Mouse (Mus musculus) T-helper 2 cell (primary cell): ENCODE measurements around the gene Gtf2f1.
"Not testable (repeated sequence)": the region's sequence is repeated elsewhere in the genome, so short reads cannot be mapped to it uniquely, and the experiment has no call there.

Experiments used
- in situ Hi-C: fragments of 300-600 bp; cut with MboI, MseI; formaldehyde crosslinking; loops from one replicate; pipeline ENCODE4 v1.15.1; 2025; ENCODE audit warnings: high pct_unique_total_duplicates

The Gtf2f1 gene

GRCm38 (mm10) chr17:57011236-57012141 lies at the start of gene Gtf2f1, which contains the start of gene Gm17949:
Gene Gtf2f1, minus strand, starts transcription at chr17:57011288.
Gene Gm17949, plus strand, starts transcription at chr17:57011469.
- in situ Hi-C loops, result no loop called here

GRCm38 (mm10) chr17:57060231-57060801 lies 49.2 kb upstream of the Gtf2f1 start:
- in situ Hi-C loops, result no loop called here

- in situ Hi-C loops, result no loop called here
Observed at GRCm38 (mm10) chr17:57059486-57059977, 48.4 kb upstream of the Gtf2f1 start, which contains the start of gene Slc25a23. Gene Slc25a23, minus strand, starts transcription at chr17:57059863.

GRCm38 (mm10) chr17:57058891-57059485 lies 47.9 kb upstream of the Gtf2f1 start, which contains the start of gene Crb3:
Gene Crb3, plus strand, starts transcription at chr17:57059105.
- in situ Hi-C loops, result no loop called here

DNA sequence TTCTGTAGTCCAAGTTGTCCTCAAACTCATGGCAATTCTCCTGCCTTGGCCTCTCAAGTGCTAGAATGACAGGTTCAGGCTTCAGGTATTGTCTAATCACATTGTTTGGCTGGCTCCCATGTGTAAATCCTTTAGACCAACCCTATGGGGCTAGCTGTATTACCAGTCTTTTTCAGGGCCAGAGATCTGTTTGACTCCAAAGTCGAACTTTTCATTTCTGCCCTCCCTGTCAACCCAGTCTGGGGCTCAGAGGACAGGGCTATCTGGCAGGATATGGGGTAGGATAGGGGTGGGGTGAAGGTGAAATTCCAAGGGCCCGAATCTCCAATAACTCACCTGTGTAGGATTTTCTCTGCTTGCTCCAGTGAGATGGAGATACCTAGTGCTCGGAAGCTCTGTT lies 45.2 kb upstream of the Gtf2f1 start:
- in situ Hi-C loops, result no loop called here

GRCm38 (mm10) chr17:57051679-57052078 lies 40.6 kb upstream of the Gtf2f1 start:
- in situ Hi-C loops, result not testable (repeated sequence)

- in situ Hi-C loops, result no loop called here
Observed at GRCm38 (mm10) chr17:57048816-57049215, 37.7 kb upstream of the Gtf2f1 start.

GRCm38 (mm10) chr17:57047406-57047805 lies 36.3 kb upstream of the Gtf2f1 start:
- in situ Hi-C loops, result no loop called here

- in situ Hi-C loops, result no loop called here
Observed at GRCm38 (mm10) chr17:57041554-57041953, 30.5 kb upstream of the Gtf2f1 start, which contains the start of gene Slc25a41. Gene Slc25a41, minus strand, starts transcription at chr17:57041654.

DNA sequence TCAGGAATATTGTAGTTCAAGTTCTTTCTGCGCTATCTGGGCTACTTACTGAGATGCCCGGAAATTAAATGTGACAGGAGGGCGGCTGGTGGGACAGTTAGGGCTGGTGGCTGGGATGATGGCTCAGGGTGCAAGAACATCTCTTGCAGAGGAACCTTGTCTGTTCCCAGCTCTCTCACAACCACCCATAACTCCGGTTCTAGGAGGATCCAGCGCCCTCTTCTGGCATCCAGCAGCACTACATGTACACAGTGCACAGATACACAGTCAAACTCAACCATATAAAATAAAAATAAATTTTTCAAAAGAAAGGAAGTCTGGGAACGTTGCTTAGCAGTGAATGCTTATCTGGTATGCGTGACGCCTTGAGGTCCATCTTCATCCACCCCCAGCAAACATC lies 27.9 kb upstream of the Gtf2f1 start:
- in situ Hi-C loops, result no loop called here

GRCm38 (mm10) chr17:57032854-57033253 lies 21.8 kb upstream of the Gtf2f1 start:
- in situ Hi-C loops, result loop anchor here (5.0 kb wide), 1 partner anchor 36 kb away; the partner anchor contains the start of gene Alkbh7

DNA sequence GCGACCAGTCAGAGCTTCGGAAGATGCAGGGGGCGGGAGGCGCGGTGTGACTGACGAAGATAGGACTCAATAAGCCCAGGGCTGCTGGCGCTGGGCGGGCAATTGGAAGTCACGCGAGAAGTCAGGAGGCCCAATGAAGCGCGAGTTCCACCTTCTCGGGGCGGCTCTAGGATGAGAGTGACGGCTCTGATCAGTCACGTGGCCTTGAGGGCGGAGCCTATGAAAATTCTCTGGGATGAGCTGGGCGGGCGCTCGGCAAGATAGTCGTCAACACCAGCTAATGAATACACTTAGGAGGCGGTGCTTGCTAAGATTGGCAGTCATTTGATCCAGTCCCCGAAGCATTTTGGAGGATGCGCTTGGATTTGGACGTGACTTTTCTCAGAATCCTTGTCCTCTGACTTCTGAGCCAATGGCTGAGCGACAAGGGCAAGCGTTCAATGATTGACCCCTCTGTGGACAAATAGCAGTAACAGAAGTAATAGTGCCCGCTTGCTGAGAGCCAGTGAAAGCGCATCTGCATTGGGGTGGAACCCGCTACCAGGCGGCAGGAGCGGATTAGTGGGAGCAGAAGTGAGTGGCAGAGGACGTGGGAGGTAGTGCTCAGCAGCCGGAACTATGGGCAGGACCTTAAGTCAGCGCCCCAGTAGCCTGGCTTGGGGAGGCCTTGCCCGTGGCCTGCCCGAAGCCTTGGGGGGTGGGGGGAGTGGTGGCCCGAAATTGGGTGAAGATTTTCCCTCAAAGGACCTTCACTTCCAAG lies 20.8 kb upstream of the Gtf2f1 start:
- in situ Hi-C loops, result loop anchor here (5.0 kb wide), 1 partner anchor 35 kb away; the partner anchor contains the start of gene Alkbh7

- in situ Hi-C loops, result loop anchor here (5.0 kb wide), 1 partner anchor 34 kb away; the partner anchor contains the start of gene Alkbh7
Observed at GRCm38 (mm10) chr17:57030931-57031660, 20.0 kb upstream of the Gtf2f1 start, which contains the start of gene Khsrp. Gene Khsrp, minus strand, starts transcription at chr17:57031522.

- in situ Hi-C loops, result loop anchor here (5.0 kb wide), 1 partner anchor 32 kb away; the partner anchor contains the start of gene Alkbh7
Observed at GRCm38 (mm10) chr17:57029691-57030090, 18.6 kb upstream of the Gtf2f1 start.

DNA sequence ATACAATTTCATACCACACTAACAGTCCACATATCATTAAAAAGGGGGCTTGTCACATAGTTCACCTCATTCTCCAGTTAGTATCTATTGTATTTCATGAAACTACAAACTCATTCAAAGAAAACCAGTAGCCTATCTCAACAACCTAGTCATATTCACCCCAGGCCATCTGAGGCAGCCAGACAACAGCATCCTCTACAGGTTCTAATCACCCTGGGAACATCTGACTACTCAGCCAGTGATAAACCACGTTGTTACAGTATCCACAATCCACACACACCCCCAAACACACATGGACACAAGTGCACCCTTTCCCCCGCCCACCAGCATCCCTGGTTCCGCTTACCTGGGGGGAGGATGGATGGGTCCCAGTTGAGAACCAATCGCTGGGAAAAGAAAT lies 16.4 kb upstream of the Gtf2f1 start:
- in situ Hi-C loops, result no loop called here

- in situ Hi-C loops, result no loop called here
Observed at GRCm38 (mm10) chr17:57020960-57021359, 9.9 kb upstream of the Gtf2f1 start.

DNA sequence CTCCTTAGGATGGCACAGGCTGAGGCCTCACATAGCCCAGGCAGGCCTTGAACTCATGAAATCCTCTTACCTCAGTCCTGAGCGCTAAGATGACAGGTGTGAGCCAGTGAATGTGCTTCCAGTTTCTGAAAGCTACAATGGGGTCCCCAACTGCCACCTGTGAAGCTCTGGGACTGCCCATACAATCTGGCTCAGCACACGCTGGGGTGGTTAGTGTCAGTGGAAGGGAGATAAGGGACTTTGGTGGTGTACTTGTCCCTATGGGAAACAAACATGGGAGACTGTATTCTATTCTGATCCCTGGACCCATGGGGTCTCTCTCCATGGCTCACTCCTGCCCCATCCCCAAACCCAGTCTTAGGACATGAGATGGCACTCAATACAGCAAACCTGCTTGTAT lies 8.6 kb upstream of the Gtf2f1 start:
- in situ Hi-C loops, result no loop called here

- in situ Hi-C loops, result no loop called here
Observed at GRCm38 (mm10) chr17:57012245-57012795, 1.2 kb upstream of the Gtf2f1 start.

DNA sequence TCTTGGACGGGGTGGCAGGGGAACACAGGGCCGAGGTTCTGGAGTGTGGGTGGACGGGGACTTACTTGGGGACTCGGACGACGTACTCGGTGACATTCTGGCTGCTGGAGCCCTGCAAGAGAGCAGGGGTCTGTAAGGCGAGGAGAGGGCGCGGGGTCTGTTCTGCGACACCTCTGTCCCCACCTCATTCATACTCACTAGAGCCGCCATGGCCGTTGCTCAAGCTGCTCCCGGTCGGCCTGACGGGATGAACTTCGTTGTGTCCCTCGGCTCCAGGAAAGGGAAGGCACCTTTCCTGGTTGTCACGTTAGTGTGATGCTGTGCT lies 215 bp downstream of the Gtf2f1 start:
- in situ Hi-C loops, result no loop called here
